Mouse (Mus musculus): ENCODE measurements around the gene Tmem171. TPM values are rescaled to one million over a fixed set of nuclear protein-coding genes. Genes with fewer than 3 reads are reported as not detected.
A peak's percentile ranks its signal among the peaks of the same experiment; 100 is the strongest.

Gene Tmem171
- total RNA-seq, 2 experiments from 2014 or later = not detected

- DNase-seq (ENCODE audit: low spot score in 2 of 2) = no peak
These were observed 912 bp upstream of the Tmem171 start for GRCm38 (mm10) chr13:98695546-98695945.

GRCm38 (mm10) chr13:98693316-98693715 lies 1.3 kb downstream of the Tmem171 start:
- no peak for DNase-seq (ENCODE audit: low spot score in 2 of 2)

- DNase-seq (ENCODE audit: low spot score in 2 of 2) = no peak
These were observed 2.6 kb downstream of the Tmem171 start for GRCm38 (mm10) chr13:98691956-98692515.

GRCm38 (mm10) chr13:98690886-98691285 lies 3.7 kb downstream of the Tmem171 start:
- no peak for DNase-seq (ENCODE audit: low spot score in 2 of 2)

GRCm38 (mm10) chr13:98689605-98690290 lies 4.9 kb downstream of the Tmem171 start:
- no peak for DNase-seq (ENCODE audit: low spot score in 2 of 2)

GRCm38 (mm10) chr13:98687931-98688330 lies 6.7 kb downstream of the Tmem171 start:
- no peak for DNase-seq (ENCODE audit: low spot score in 2 of 2)

- DNase-seq (ENCODE audit: low spot score in 2 of 2) = no peak
These were observed 10.3 kb downstream of the Tmem171 start for GRCm38 (mm10) chr13:98684144-98684900.

- DNase-seq (ENCODE audit: low spot score in 2 of 2) = no peak
These were observed 11.2 kb downstream of the Tmem171 start for GRCm38 (mm10) chr13:98683412-98683811.

GRCm38 (mm10) chr13:98680470-98681060 lies 14.1 kb downstream of the Tmem171 start:
- DNase-seq (ENCODE audit: low spot score in 2 of 2) = no peak

- no peak for DNase-seq (ENCODE audit: low spot score in 2 of 2)
These were observed 15.0 kb downstream of the Tmem171 start for GRCm38 (mm10) chr13:98679631-98680041.

GRCm38 (mm10) chr13:98679230-98679629 lies 15.4 kb downstream of the Tmem171 start:
- DNase-seq (ENCODE audit: low spot score in 2 of 2) = no peak

GRCm38 (mm10) chr13:98673922-98674321 lies 20.7 kb downstream of the Tmem171 start:
- no peak for DNase-seq (ENCODE audit: low spot score in 2 of 2)

- DNase-seq (ENCODE audit: low spot score in 2 of 2) = no peak
These were observed 25.3 kb downstream of the Tmem171 start for GRCm38 (mm10) chr13:98669296-98669695.

- DNase-seq (ENCODE audit: low spot score in 2 of 2) = no peak
These were observed 27.3 kb downstream of the Tmem171 start for GRCm38 (mm10) chr13:98667316-98667715.

GRCm38 (mm10) chr13:98665240-98665639 lies 29.4 kb downstream of the Tmem171 start:
- DNase-seq (ENCODE audit: low spot score in 2 of 2) = no peak

GRCm38 (mm10) chr13:98662173-98662675 lies 32.4 kb downstream of the Tmem171 start:
- no peak for DNase-seq (ENCODE audit: low spot score in 2 of 2)

GRCm38 (mm10) chr13:98656034-98656471 lies 38.6 kb downstream of the Tmem171 start:
- DNase-seq (ENCODE audit: low spot score in 2 of 2) = peak; percentile 26 to 34

- no peak for DNase-seq (ENCODE audit: low spot score in 2 of 2)
These were observed 39.3 kb downstream of the Tmem171 start for GRCm38 (mm10) chr13:98655346-98655745.

GRCm38 (mm10) chr13:98654129-98654939 lies 40.3 kb downstream of the Tmem171 start:
- peak in 1 of 2 experiments; percentile 10 for DNase-seq (ENCODE audit: low spot score in 2 of 2)

GRCm38 (mm10) chr13:98652194-98652593 lies 42.4 kb downstream of the Tmem171 start:
- no peak for DNase-seq (ENCODE audit: low spot score in 2 of 2)

All from layer of hippocampus, postnatal 10 days (tissue).